Mouse (Mus musculus) hindbrain, postnatal 0 days (tissue): ENCODE results near the gene Dmrt2. TPM values are rescaled to one million over a fixed set of nuclear protein-coding genes. Genes with fewer than 3 reads are reported as not detected.
A peak's percentile ranks its signal among the peaks of the same experiment; 100 is the strongest.

Experiments
- ATAC-seq: fragments of 200-750 bp; cut with Nextera tagmentation; 2 replicates; pipeline ENCODE4 v1.8.0; 2017; ENCODE audit warnings: mild to moderate bottlenecking, moderate TSS enrichment, moderate library complexity
- DNase-seq: peaks from one replicate; pipeline ENCODE4 v3.0.0-alpha.2; 2015; ENCODE audit warnings: low spot score
- H3K27ac ChIP-seq: fragments of 300-500 bp; sonication (generic); 2 replicates; pipeline ENCODE4 v1.5.1; 2014; ENCODE audit warnings: mild to moderate bottlenecking
- H3K27me3 ChIP-seq: fragments of 300-500 bp; sonication (generic); 2 replicates; pipeline ENCODE4 v1.6.1; 2014; ENCODE audit warnings: low read length, mixed read lengths; ENCODE audit not compliant: insufficient read depth
- H3K36me3 ChIP-seq: fragments of 300-500 bp; sonication (generic); 2 replicates; pipeline ENCODE4 v1.6.1; 2014; ENCODE audit warnings: low read length, mixed read lengths; ENCODE audit not compliant: insufficient read depth
- H3K4me1 ChIP-seq: fragments of 300-500 bp; sonication (generic); 2 replicates; pipeline ENCODE4 v1.6.1; 2014; ENCODE audit warnings: antibody characterized with exemption, low read length, mixed read lengths; ENCODE audit not compliant: insufficient read depth
- H3K4me2 ChIP-seq: fragments of 300-500 bp; sonication (generic); 2 replicates; pipeline ENCODE4 v1.6.1; 2014; ENCODE audit warnings: low read depth, mild to moderate bottlenecking, low read length, moderate library complexity, mixed read lengths
- H3K4me3 ChIP-seq: fragments of 300-500 bp; sonication (generic); 2 replicates; pipeline ENCODE4 v1.5.1; 2014; ENCODE audit warnings: low read length
- H3K9ac ChIP-seq: fragments of 300-500 bp; sonication (generic); replicated peaks from 2 replicates; pipeline ENCODE4 v1.6.1; 2014; ENCODE audit warnings: mild to moderate bottlenecking, low read length, moderate library complexity, mixed read lengths
- H3K9me3 ChIP-seq: fragments of 300-500 bp; sonication (generic); 2 replicates; pipeline ENCODE4 v1.6.1; 2016; ENCODE audit warnings: low read length, mixed read lengths
- CTCF ChIP-seq: IDR thresholded peaks from 2 replicates; pipeline ENCODE4 v1.5.1; 2016; ENCODE audit warnings: antibody characterized with exemption, control low read depth, low read depth
- WGBS: fragments of 180-500 bp; shearing (Covaris S2); extraction: QIAGEN DNeasy Blood & Tissue Kit; methylation state at CpG from one replicate; pipeline ENCODE4 v1.1.7; 2014; 5-methylcytosine and 5-hydroxymethylcytosine counted together
- polyA plus RNA-seq: library from polyadenylated mRNA; unstranded; fragments of >200 nt; fragmentation: Nextera tagmentation; extraction: Ambion mirVana; gene quantifications from 2 replicates; pipeline ENCODE4 v1.2.1, GENCODE M21; 2015
- total RNA-seq: library from RNA; depleted of rRNA; stranded (reverse); fragments of >200 nt; gene quantifications from 2 replicates; pipeline ENCODE4 v1.2.3, GENCODE M21; 2014; rRNA removed

Gene Dmrt2
- total and polyA plus RNA-seq, 2 experiments from 2014 or later = not detected

DNA sequence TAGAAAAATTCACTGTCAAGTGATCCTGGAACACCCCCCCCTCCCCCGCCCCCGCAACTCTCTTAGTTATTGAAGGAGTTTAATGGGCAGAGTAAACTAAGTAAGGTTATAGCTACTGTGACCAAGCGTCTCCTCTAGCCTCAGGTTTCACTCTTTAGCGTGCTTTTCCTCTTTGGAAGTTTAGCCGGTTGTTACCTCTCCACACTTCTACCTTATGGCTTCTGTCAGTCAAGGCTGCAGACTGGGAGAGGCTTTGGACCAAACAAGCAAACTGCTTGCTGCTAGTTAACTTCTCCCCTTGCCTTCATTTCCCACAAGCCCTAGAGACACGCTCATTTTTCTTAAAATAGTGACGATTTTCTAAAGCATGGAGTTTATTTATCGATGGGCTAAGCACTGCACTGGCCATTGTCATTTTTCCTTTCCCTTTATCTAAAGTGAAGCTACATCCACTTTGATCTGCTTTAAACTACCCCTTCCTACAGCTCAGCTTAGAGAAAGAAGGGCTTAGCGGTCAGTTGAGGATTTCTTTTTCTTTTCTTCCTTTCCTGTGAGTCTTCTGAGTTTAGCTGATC is 3.7 kb downstream of the Dmrt2 start:
- Histone ChIP-seq H3K9me3 (no peaks in the 10 kb centered on the region), H3K27me3 (peaks cover 70% of the 10 kb centered on the region), H3K36me3 (no peaks in the 10 kb centered on the region), H3K27ac (no peak overlapping the region), H3K4me1 (peaks cover 4% of the 10 kb centered on the region), H3K9ac (no peak overlapping the region), H3K4me2 (no peak overlapping the region), H3K4me3 (no peak overlapping the region)
- ATAC-seq (no peak), DNase-seq (no peak)
- no peak for TF ChIP-seq CTCF
- 5% methylated on average over 9 of the region's 9 CpGs for WGBS

DNA sequence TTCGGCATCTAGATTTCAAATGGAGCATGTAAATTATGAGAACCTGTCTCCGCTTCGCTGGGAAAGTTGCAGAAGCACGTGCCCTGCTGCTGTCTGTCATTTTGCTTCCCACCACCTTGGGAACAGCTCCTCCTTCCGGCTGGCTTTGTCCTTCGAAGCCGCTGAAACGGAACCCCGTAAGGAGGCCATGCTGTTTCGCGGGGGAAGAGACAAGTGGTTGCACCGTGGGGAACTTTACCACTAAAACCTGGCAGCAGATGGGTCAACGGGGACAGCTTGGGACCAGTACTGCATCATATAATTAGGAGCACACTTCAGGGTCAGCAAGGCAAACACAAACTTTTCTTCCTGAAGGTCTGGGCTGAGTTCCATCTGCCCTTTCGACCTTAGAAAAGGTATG is 26.6 kb downstream of the Dmrt2 start:
- no peak for TF ChIP-seq CTCF
- H3K9me3 ChIP-seq = no peaks in the 10 kb centered on the region
- no peak overlapping the region for H3K4me3 ChIP-seq

DNA sequence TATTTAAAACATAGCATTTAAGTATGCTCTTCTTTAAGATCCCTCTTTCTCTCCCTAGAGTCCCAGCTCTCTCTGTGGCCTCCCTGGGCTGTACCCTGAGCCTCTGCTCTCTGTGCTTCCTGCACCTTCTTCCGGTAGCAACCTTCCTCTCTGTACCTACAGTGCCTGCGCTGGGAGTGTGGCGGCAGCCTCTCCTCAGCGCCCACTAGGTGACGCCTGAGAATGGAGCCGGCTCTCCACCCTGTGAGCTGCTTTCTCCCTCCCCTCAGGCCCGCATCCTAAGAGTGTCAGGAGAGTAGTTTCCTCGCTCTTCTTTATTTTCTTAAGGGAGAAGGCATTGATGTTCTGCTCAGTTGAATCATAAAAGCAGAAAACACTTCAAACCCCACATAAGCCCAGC is 41.2 kb downstream of the Dmrt2 start:
- peak; percentile 77 for TF ChIP-seq CTCF
- Histone ChIP-seq H3K9me3 (no peaks in the 10 kb centered on the region), H3K27me3 (no peaks in the 10 kb centered on the region), H3K4me2 (no peak overlapping the region), H3K36me3 (no peaks in the 10 kb centered on the region), H3K27ac (no peak overlapping the region), H3K4me1 (no peaks in the 10 kb centered on the region), H3K9ac (no peak overlapping the region), H3K4me3 (no peak overlapping the region)
- WGBS = 12% methylated on average over 8 of the region's 8 CpGs
- DNase-seq = peak; percentile 73
- peak; percentile 79 for ATAC-seq

More for the DNA sequence above, 26.6 kb downstream of the Dmrt2 start:
- no peak overlapping the region for H3K4me2 ChIP-seq
- H3K27ac ChIP-seq = no peak overlapping the region
- no peaks in the 10 kb centered on the region for H3K27me3 ChIP-seq
- ATAC-seq (no peak), DNase-seq (no peak)
- H3K9ac ChIP-seq = no peak overlapping the region
- no peaks in the 10 kb centered on the region for H3K36me3 ChIP-seq
- no peaks in the 10 kb centered on the region for H3K4me1 ChIP-seq
- 67% methylated on average over 14 of the region's 14 CpGs for WGBS

DNA sequence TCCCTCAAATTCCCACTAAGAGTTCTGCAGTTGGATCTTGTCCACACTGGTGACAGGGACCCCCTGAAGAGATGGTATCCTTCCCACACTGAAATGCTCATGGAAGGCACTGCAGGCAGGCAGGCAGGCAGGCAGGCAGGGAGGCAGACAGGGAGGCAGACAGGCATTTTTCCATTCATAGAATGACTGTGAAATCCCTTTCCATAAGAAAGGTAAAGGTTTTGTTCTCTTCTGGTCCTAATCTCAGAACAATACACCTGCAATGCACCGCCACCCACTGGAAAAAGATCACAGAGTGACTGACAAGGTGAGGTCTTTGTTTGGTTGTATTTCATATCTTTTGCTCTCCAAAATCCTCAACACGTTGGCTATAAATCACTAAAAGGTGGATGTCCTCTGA is 42.7 kb downstream of the Dmrt2 start:
- H3K9ac ChIP-seq = no peak overlapping the region
- no peak overlapping the region for H3K4me3 ChIP-seq
- no peaks in the 10 kb centered on the region for H3K4me1 ChIP-seq
- H3K27me3 ChIP-seq = no peaks in the 10 kb centered on the region
- no peak overlapping the region for H3K27ac ChIP-seq
- 67% methylated on average over 2 of the region's 2 CpGs for WGBS
- no peak overlapping the region for H3K4me2 ChIP-seq
- no peak for TF ChIP-seq CTCF
- H3K9me3 ChIP-seq = no peaks in the 10 kb centered on the region
- H3K36me3 ChIP-seq = no peaks in the 10 kb centered on the region
- DNase-seq (no peak), ATAC-seq (no peak)

DNA sequence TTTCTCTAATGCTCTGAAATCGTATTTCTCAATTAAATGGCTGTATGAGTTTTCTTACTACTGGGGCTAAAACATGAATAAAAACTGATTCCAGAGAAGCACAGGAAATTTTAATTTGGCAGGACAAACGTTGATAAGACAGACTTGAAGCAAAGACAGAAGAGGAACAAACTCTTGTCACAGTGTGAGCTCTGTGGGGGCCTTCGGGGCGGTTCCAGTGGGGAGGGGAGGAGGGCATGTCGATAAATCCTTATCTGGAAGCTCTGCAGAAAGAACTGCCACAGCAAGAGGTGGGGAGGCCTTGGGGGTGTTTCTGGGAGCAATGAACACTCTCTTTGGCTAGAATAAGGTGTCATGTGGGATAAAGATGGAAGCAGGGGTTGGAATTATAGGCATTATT is 50.4 kb downstream of the Dmrt2 start:
- TF ChIP-seq CTCF = no peak
- Histone ChIP-seq H3K4me3 (no peak overlapping the region), H3K27ac (no peak overlapping the region), H3K9ac (no peak overlapping the region), H3K4me2 (no peak overlapping the region), H3K9me3 (no peaks in the 10 kb centered on the region), H3K27me3 (no peaks in the 10 kb centered on the region), H3K4me1 (no peaks in the 10 kb centered on the region), H3K36me3 (no peaks in the 10 kb centered on the region)
- WGBS = 48% methylated on average over 5 of the region's 5 CpGs
- no peak for DNase-seq
- no peak for ATAC-seq

Other genes with a start within 250 kb of the Dmrt2 start
- gene Dmrt1, start 166.8 kb upstream of the Dmrt2 start, total RNA-seq = not detected in 2 replicates
- not detected in 2 replicates for gene Dmrt1, start 166.8 kb upstream of the Dmrt2 start, polyA plus RNA-seq
- gene Dmrt3, start 62.1 kb upstream of the Dmrt2 start, total RNA-seq = 0.31 and 1.8 TPM in 2 replicates
- gene Dmrt3, start 62.1 kb upstream of the Dmrt2 start, polyA plus RNA-seq = 0.21 and 0.26 TPM in 2 replicates